In genomic region chr1:37540810-37541658, GRCm38 (mm10) we compare ENCODE assay signal across 7 mouse cellular contexts. TPM values are rescaled to one million over a fixed set of nuclear protein-coding genes. Genes with fewer than 3 reads are reported as not detected.
DNase-seq lines count a peak whose midpoint lies in the region; ATAC-seq and TF ChIP-seq lines count a peak whose summit lies in the region.

Gene Mgat4a, minus strand, starts transcription at chr1:37541016.

- peak within 1 kb of the TSS; percentile 80 for H3K4me3 ChIP-seq in embryonic facial prominence, embryonic 12.5 days
- peak within 1 kb of the TSS; percentile 76 for H3K4me3 ChIP-seq in limb, embryonic 13.5 days
- peak within 1 kb of the TSS; percentile 60 for H3K4me3 ChIP-seq in midbrain, embryonic 15.5 days
- H3K4me3 ChIP-seq in spleen, adult 2 months (ENCODE audit: extremely low read depth, insufficient read depth, insufficient read length), result peak within 1 kb of the TSS; percentile 98

- no peaks in the 10 kb centered on the region for H3K36me3 ChIP-seq in embryonic facial prominence, embryonic 12.5 days
- 0 out of 2 replicates have a peak, but pooled peaks cover under 1% of the 10 kb centered on the region for H3K36me3 ChIP-seq in limb, embryonic 13.5 days
- H3K36me3 ChIP-seq in midbrain, embryonic 15.5 days (replicated peaks), result no peaks in the 10 kb centered on the region
- no peaks in the 10 kb centered on the region; the same call in 1 of the 2 replicates for H3K36me3 ChIP-seq in spleen, adult 2 months (ENCODE audit: control insufficient read depth, insufficient read depth, low read length)

- H3K4me1 ChIP-seq in embryonic facial prominence, embryonic 12.5 days, result no peaks in the 10 kb centered on the region
- peaks cover 15% of the 10 kb centered on the region for H3K4me1 ChIP-seq in limb, embryonic 13.5 days
- H3K4me1 ChIP-seq in midbrain, embryonic 15.5 days, result peaks cover 15% of the 10 kb centered on the region; the same call in 1 of the 2 replicates
- no peaks in the 10 kb centered on the region; the same call in 1 of the 2 replicates for H3K4me1 ChIP-seq in spleen, adult 2 months (ENCODE audit: control insufficient read depth, insufficient read depth, insufficient read length)

- peak within 1 kb of the TSS; percentile 77 for H3K9ac ChIP-seq in embryonic facial prominence, embryonic 12.5 days
- H3K9ac ChIP-seq in limb, embryonic 13.5 days, result peak within 1 kb of the TSS; percentile 82
- H3K9ac ChIP-seq in midbrain, embryonic 15.5 days, result peak within 1 kb of the TSS; percentile 72

- peak; percentile 82 for TF ChIP-seq POLR2A in spleen, adult 2 months (IDR thresholded peaks at IDR 0.05; ENCODE audit: low read depth, low read length)

- peak within 1 kb of the TSS; percentile 98 for H3K4me2 ChIP-seq in embryonic facial prominence, embryonic 12.5 days (replicated peaks)
- peak within 1 kb of the TSS; percentile 92 for H3K4me2 ChIP-seq in limb, embryonic 13.5 days (replicated peaks)
- peak within 1 kb of the TSS; percentile 86 for H3K4me2 ChIP-seq in midbrain, embryonic 15.5 days

- WGBS in embryonic facial prominence, embryonic 12.5 days, result 2% methylated on average over 65 of the region's 72 CpGs
- 1% methylated on average over 56 of the region's 72 CpGs for WGBS in limb, embryonic 13.5 days
- under 1% methylated on average over 71 of the region's 72 CpGs for WGBS in midbrain, embryonic 15.5 days
- 3% methylated on average over 61 of the region's 72 CpGs for WGBS in spleen, adult 2 months

- peak; percentile 69 to 82 for DNase-seq in adrenal gland, postnatal 4 days (ENCODE audit: low spot score in 2 of 2)
- peak; percentile 90 to 94 for DNase-seq in heart, adult 9 months (ENCODE audit: low spot score in 2 of 2)
- peak; percentile 77 for DNase-seq in kidney, adult 9 months
- peak; percentile 74 to 94 for DNase-seq in spleen, adult 2 months (ENCODE audit: low read depth in 1 of 2, low spot score in 2 of 2)

- peaks cover 7% of the 10 kb centered on the region for H3K27me3 ChIP-seq in embryonic facial prominence, embryonic 12.5 days
- peaks cover 14% of the 10 kb centered on the region for H3K27me3 ChIP-seq in limb, embryonic 13.5 days
- peaks cover 11% of the 10 kb centered on the region; the same call in 1 of the 2 replicates for H3K27me3 ChIP-seq in midbrain, embryonic 15.5 days (replicated peaks)
- H3K27me3 ChIP-seq in spleen, adult 2 months (ENCODE audit: control insufficient read depth, insufficient read depth, low read length), result no peaks in the 10 kb centered on the region

- peak; percentile 98 for ATAC-seq in embryonic facial prominence, embryonic 12.5 days (ENCODE audit: insufficient number of reproducible peaks, insufficient read depth, low FRiP score, low TSS enrichment)
- peak; percentile 99 for ATAC-seq in limb, embryonic 13.5 days (ENCODE audit: low FRiP score, low read depth)
- peak; percentile 100 for ATAC-seq in midbrain, embryonic 15.5 days (replicated peaks)

- H3K9me3 ChIP-seq in embryonic facial prominence, embryonic 12.5 days, result no peaks in the 10 kb centered on the region
- H3K9me3 ChIP-seq in limb, embryonic 13.5 days, result no peaks in the 10 kb centered on the region
- H3K9me3 ChIP-seq in midbrain, embryonic 15.5 days, result no peaks in the 10 kb centered on the region

- no peak for TF ChIP-seq CTCF in spleen, adult 2 months (IDR thresholded peaks at IDR 0.05; ENCODE audit: extremely low read depth, insufficient read depth, insufficient read length, insufficient replicate concordance)

- peak within 1 kb of the TSS; percentile 36; the same call in 1 of the 2 replicates for H3K27ac ChIP-seq in embryonic facial prominence, embryonic 12.5 days
- no peak within 1 kb of the TSS for H3K27ac ChIP-seq in limb, embryonic 13.5 days
- H3K27ac ChIP-seq in midbrain, embryonic 15.5 days, result peak within 1 kb of the TSS; percentile 95
- H3K27ac ChIP-seq in spleen, adult 2 months (ENCODE audit: insufficient read depth, low read length), result 0 out of 2 replicates have a peak within 1 kb of the TSS, but pooled peaks have one; percentile 49

RNA-seq across cellular contexts. Expression of gene Mgat4a, which starts in this region (rescaled TPM):
- 10 to 100 TPM in 1 of 2 experiments, 1 to 10 TPM in 1; 7.9 to 12.6 TPM for total RNA-seq in adrenal gland, postnatal 4 days (2021)
- polyA plus RNA-seq in embryonic facial prominence, embryonic 12.5 days (2016; fragmentation: Nextera tagmentation; extraction: Ambion mirVana), result 4.3 and 7.4 TPM in 2 replicates
- polyA plus RNA-seq in limb, embryonic 13.5 days (2015; fragmentation: Nextera tagmentation; extraction: Ambion mirVana), result 4.4 and 5.7 TPM in 2 replicates
- 10.1 and 11.9 TPM in 2 replicates for polyA plus RNA-seq in midbrain, embryonic 15.5 days (2015; fragmentation: Nextera tagmentation; extraction: Ambion mirVana)
- 8.4 and 8.8 TPM in 2 replicates for polyA plus RNA-seq in spleen, adult 2 months (2012; rRNA removed)
